Mouse (Mus musculus) Patski (cell line): ENCODE measurements around the gene Xlr4a. TPM values are rescaled to one million over a fixed set of nuclear protein-coding genes. Genes with fewer than 3 reads are reported as not detected.
A peak's percentile ranks its signal among the peaks of the same experiment; 100 is the strongest.

Experiments used
- ATAC-seq: fragments of 100-300 bp; one replicate; pipeline ENCODE4 v1.8.0; 2021
- CTCF ChIA-PET: fragments of 350-600 bp; sonication (Branson Sonifier 250); formaldehyde crosslinking; loops from one replicate; lab custom pipeline; 2022; ENCODE audit warnings: inconsistent platforms; lab: Charles Lee
- POLR2A ChIA-PET: fragments of 350-600 bp; sonication (Branson Sonifier 250); formaldehyde crosslinking; loops from one replicate; lab custom pipeline; 2022; ENCODE audit warnings: antibody characterized with exemption, inconsistent platforms; lab: Charles Lee
- DNase-seq: peaks from one replicate; pipeline ENCODE4 v3.0.0-alpha.2; 2011; ENCODE audit warnings: low read depth, low spot score
- H3K27me3 ChIP-seq: fragments of 371-371 bp; one replicate; pipeline ENCODE4 v1.5.1; 2021
- CTCF ChIP-seq: fragments of 100-300 bp; IDR thresholded peaks from one replicate; pipeline ENCODE4 v1.5.1; 2021
- in situ Hi-C: fragments of 300-500 bp; cut with MboI; formaldehyde crosslinking; loops from 3 replicates; pipeline ENCODE4 v1.11.1; 2018; ENCODE audit warnings: low pct_unique_long_range_greater_than_20kb, mixed read lengths
- polyA plus RNA-seq: library from polyadenylated mRNA; unstranded; gene quantifications from one replicate; pipeline ENCODE4 v1.2.3, GENCODE M21; 2021

Xlr4a gene
- polyA plus RNA-seq, 1 experiment from 2014 or later, result not detected

- ChIA-PET POLR2A (no interaction called here), CTCF (no interaction called here)
- in situ Hi-C loops, result loop anchor here (25.0 kb wide), 2 partner anchors 183 to 1883 kb away; partner anchors contain the start of genes F8a and Xlr4c
- no peaks in the 10 kb centered on the region for H3K27me3 ChIP-seq
- TF ChIP-seq CTCF, result peak; percentile 93
- DNase-seq (peak; percentile 17), ATAC-seq (peak; percentile 62)
These were observed 28.3 kb downstream of the Xlr4a start for GRCm38 (mm10) chrX:73053860-73054563.

GRCm38 (mm10) chrX:73039666-73040065 is 42.6 kb downstream of the Xlr4a start:
- in situ Hi-C loops, result loop anchor here (10.0 kb wide), 2 partner anchors 285 to 1365 kb away; no protein-coding TSS in a partner anchor
- no peak for DNase-seq
- ChIA-PET CTCF (interaction anchor here (1.0 kb wide), 1 partner anchor 47 kb away, joined by 3 read pairs; no protein-coding TSS in a partner anchor), POLR2A (no interaction called here)
- no peak for ATAC-seq
- TF ChIP-seq CTCF, result no peak
- peaks cover 21% of the 10 kb centered on the region for H3K27me3 ChIP-seq

- DNase-seq (no peak), ATAC-seq (no peak)
- TF ChIP-seq CTCF, result no peak
- H3K27me3 ChIP-seq, result peaks cover 21% of the 10 kb centered on the region
- CTCF ChIA-PET, result interaction anchor here (1.0 kb wide), 1 partner anchor 46 kb away, joined by 3 read pairs; no protein-coding TSS in a partner anchor
- POLR2A ChIA-PET, result no interaction called here
- in situ Hi-C loops, result no loop called here
These were observed 43.4 kb downstream of the Xlr4a start for GRCm38 (mm10) chrX:73038831-73039230.

- in situ Hi-C loops, result no loop called here
- H3K27me3 ChIP-seq, result peaks cover 11% of the 10 kb centered on the region
- ChIA-PET POLR2A (no interaction called here), CTCF (no interaction called here)
- ATAC-seq (no peak), DNase-seq (no peak)
- no peak for TF ChIP-seq CTCF
These were observed 45.3 kb downstream of the Xlr4a start, which contains the start of gene Pnma5 for GRCm38 (mm10) chrX:73037003-73037402. Gene Pnma5, minus strand, starts transcription at chrX:73037103.

Other genes starting within 250 kb of the Xlr4a start
- 134 TPM for gene Cetn2, start 164.1 kb downstream of the Xlr4a start, polyA plus RNA-seq
- 26.1 TPM for gene Nsdhl, start 163.9 kb downstream of the Xlr4a start, polyA plus RNA-seq
- gene Zfp185, start 95.1 kb downstream of the Xlr4a start, polyA plus RNA-seq, result 15.8 TPM
- gene Pnma5, start 45.4 kb downstream of the Xlr4a start, polyA plus RNA-seq, result not detected
- not detected for gene Pnma3, start 17.7 kb downstream of the Xlr4a start, polyA plus RNA-seq
- not detected for gene Xlr3a, start 14.6 kb upstream of the Xlr4a start, polyA plus RNA-seq
- gene Gm14685, start 34.6 kb upstream of the Xlr4a start, polyA plus RNA-seq, result not detected
- gene Xlr5b, start 66.3 kb upstream of the Xlr4a start, polyA plus RNA-seq, result not detected
- not detected for gene DXBay18, start 67.0 kb upstream of the Xlr4a start, polyA plus RNA-seq
- gene Spin2d, start 94.5 kb upstream of the Xlr4a start, polyA plus RNA-seq, result not detected
- not detected for gene Xlr3b, start 109.7 kb upstream of the Xlr4a start, polyA plus RNA-seq
- gene Xlr4b, start 131.9 kb upstream of the Xlr4a start, polyA plus RNA-seq, result not detected
- 4.5 TPM for gene F8a, start 145.8 kb upstream of the Xlr4a start, polyA plus RNA-seq
- gene Xlr4c, start 160.7 kb upstream of the Xlr4a start, polyA plus RNA-seq, result not detected
- not detected for gene Xlr3c, start 182.9 kb upstream of the Xlr4a start, polyA plus RNA-seq
- gene Xlr5a, start 210.5 kb upstream of the Xlr4a start, polyA plus RNA-seq, result not detected
- gene Xlr5c, start 210.5 kb upstream of the Xlr4a start, polyA plus RNA-seq, result not detected